Mouse (Mus musculus) midbrain, embryonic 11.5 days (tissue): ENCODE measurements at regions not wholly inside any gene's neighbourhood (a gene's known extent, or its start where the extent isn't known, plus 50 kb on each side); places are given as distances from the start of the nearest gene placed in this dataset.
A peak's percentile ranks its signal among the peaks of the same experiment; 100 is the strongest.

Experiments used
- ATAC-seq: fragments of 200-750 bp; cut with Nextera tagmentation; 2 replicates; pipeline ENCODE4 v1.8.0; 2017; ENCODE audit warnings: moderate TSS enrichment, moderate library complexity; ENCODE audit not compliant: low FRiP score
- DNase-seq: peaks from one replicate; pipeline ENCODE4 v3.0.0; 2015; ENCODE audit warnings: low spot score; ENCODE audit errors: missing footprints
- H3K27ac ChIP-seq: fragments of 300-500 bp; sonication (generic); 2 replicates; pipeline ENCODE4 v1.5.1; 2014; ENCODE audit warnings: low read depth, low read length
- H3K27me3 ChIP-seq: fragments of 300-500 bp; sonication (generic); 2 replicates; pipeline ENCODE4 v1.6.1; 2014; ENCODE audit warnings: mild to moderate bottlenecking, low read length, moderate library complexity, mixed read lengths; ENCODE audit not compliant: control insufficient read depth, insufficient read depth
- H3K36me3 ChIP-seq: fragments of 300-500 bp; sonication (generic); 2 replicates; pipeline ENCODE4 v1.6.1; 2014; ENCODE audit warnings: mild to moderate bottlenecking, low read length, moderate library complexity, mixed read lengths; ENCODE audit not compliant: control insufficient read depth, insufficient read depth
- H3K4me1 ChIP-seq: fragments of 300-500 bp; sonication (generic); 2 replicates; pipeline ENCODE4 v1.6.1; 2014; ENCODE audit warnings: low read length; ENCODE audit not compliant: control insufficient read depth, insufficient read depth
- H3K4me2 ChIP-seq: fragments of 300-500 bp; sonication (generic); 2 replicates; pipeline ENCODE4 v1.6.1; 2014; ENCODE audit warnings: mild to moderate bottlenecking, moderate library complexity
- H3K4me3 ChIP-seq: fragments of 300-500 bp; sonication (generic); 2 replicates; pipeline ENCODE4 v1.5.1; 2014; ENCODE audit warnings: low read depth, low read length
- H3K9ac ChIP-seq: fragments of 300-500 bp; sonication (generic); 2 replicates; pipeline ENCODE4 v1.6.1; 2014; ENCODE audit warnings: low read length
- H3K9me3 ChIP-seq: fragments of 300-500 bp; sonication (generic); 2 replicates; pipeline ENCODE4 v1.6.1; 2016; ENCODE audit warnings: low read length; ENCODE audit not compliant: control insufficient read depth
- WGBS: fragments of 180-500 bp; shearing (Covaris S2); extraction: QIAGEN DNeasy Blood & Tissue Kit; methylation state at CpG from one replicate; pipeline ENCODE4 v1.1.7; 2014; 5-methylcytosine and 5-hydroxymethylcytosine counted together

DNA sequence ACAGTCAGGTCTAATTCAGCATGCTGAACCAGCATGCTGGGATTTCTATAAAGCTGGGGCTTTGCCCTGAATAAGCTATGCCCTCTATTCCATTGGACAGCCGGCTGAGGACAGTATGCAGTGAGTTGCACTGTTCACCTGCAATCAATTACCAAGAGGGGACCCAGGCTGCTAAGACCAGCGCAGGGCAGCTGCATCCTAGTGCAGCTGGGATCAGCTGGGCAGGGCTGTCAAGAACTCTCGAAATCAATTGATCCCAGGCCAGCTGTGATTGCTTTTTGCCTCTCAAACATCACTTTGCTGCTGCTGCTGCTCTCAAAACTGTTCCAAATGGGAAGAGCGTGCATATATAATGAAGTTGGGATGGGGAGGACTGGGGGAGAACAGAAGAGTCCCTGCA, 196.3 kb upstream of the Ferd3l start:
- H3K27me3 ChIP-seq, result no peaks in the 10 kb centered on the region
- 45% methylated on average over 4 of the region's 4 CpGs for WGBS
- H3K9ac ChIP-seq, result no peak overlapping the region
- H3K4me3 ChIP-seq, result no peak overlapping the region
- H3K9me3 ChIP-seq, result no peaks in the 10 kb centered on the region
- H3K27ac ChIP-seq, result no peak overlapping the region
- no peak overlapping the region for H3K4me2 ChIP-seq
- peak; percentile 81 for ATAC-seq
- H3K36me3 ChIP-seq, result no peaks in the 10 kb centered on the region
- H3K4me1 ChIP-seq, result no peaks in the 10 kb centered on the region
- DNase-seq, result no peak

DNA sequence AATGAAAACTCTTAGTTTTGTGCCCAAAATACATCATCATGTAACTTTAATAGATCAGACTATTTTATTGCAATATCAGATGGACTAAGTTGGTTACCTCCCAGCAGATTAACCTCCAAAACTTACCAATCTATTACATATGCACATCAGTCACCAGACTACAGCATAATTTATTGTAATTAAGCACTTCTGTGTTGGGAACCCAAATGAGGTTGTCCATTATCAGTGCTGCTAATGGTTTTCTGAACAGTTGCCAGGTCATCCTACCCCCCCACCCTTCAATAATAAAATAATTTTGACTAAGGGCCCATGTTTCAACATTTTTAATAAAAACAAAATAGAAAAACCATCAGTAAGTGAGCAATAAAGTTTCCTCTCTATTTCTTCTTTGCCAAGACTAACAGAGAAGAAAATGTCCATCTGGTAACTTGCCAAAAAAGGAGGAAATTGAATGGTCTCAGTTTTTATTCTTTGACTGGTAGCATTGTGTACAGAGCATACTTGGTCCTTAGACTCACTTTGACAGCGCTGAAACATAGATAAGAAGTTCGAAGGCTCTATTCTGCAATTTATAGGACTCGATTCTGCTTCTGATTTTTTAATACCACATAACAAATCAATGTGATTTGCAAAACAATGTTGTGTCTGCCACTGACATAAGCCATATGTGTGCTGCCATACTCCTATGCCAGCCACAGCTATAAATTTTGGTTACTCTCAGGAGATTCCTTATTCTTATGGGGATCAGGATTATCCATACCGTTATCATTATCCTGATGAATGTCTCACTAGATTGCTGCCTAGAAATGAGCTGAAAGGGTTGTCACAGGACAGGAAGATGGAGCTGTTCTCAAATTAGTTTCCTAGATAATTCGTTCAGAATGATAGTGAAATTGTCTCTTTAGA, 152.4 kb upstream of the Ferd3l start:
- Histone ChIP-seq H3K4me1 (no peaks in the 10 kb centered on the region), H3K36me3 (no peaks in the 10 kb centered on the region), H3K4me2 (no peak overlapping the region), H3K9me3 (no peaks in the 10 kb centered on the region), H3K27ac (no peak overlapping the region), H3K27me3 (no peaks in the 10 kb centered on the region), H3K4me3 (no peak overlapping the region), H3K9ac (no peak overlapping the region)
- DNase-seq (no peak), ATAC-seq (no peak)
- 80% methylated on average over 5 of the region's 5 CpGs for WGBS

DNA sequence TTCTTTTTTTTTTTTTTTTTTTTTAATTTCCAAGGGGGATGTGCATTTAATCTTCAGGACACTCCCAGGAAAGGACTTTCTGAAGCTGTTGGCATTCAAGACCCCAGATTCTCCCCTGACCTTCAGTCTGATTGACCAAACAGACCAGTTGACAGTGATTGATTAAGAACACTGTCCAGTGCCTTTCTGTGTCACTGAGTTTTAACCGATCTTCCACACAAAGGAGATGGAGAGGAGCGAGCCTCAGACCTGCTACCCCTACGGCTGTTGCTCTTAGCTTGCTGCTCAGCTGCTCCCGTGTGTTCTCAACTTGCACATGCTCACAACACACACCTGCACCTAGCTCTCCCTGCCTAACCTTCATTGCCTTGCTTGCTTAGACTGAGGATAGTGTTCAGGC, 149.7 kb upstream of the Ferd3l start:
- Histone ChIP-seq H3K36me3 (no peaks in the 10 kb centered on the region), H3K27ac (no peak overlapping the region), H3K9ac (no peak overlapping the region), H3K9me3 (no peaks in the 10 kb centered on the region), H3K4me1 (no peaks in the 10 kb centered on the region), H3K27me3 (no peaks in the 10 kb centered on the region), H3K4me2 (no peak overlapping the region), H3K4me3 (no peak overlapping the region)
- WGBS, result 54% methylated on average over 4 of the region's 4 CpGs
- no peak for ATAC-seq
- no peak for DNase-seq

DNA sequence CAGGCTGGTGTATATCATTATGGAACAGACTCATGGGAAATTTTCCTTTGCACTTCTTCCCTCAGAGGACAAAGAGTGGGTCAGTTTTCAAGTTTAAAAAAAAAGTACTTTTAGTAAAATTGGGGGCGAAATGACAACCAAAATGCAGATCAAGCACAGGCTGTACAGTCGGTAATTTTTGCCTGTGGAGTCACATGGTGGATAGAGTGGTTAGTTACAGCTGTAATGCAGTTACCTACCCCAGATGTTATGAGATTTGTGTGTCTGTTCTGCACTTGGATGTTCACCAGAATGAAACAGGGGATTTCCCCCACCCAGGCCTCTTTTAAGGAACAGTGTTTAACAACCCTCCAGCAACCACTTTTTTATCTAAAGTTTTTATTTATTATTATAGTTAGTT, 148.3 kb upstream of the Ferd3l start:
- 94% methylated on average over 2 of the region's 2 CpGs for WGBS
- Histone ChIP-seq H3K9ac (no peak overlapping the region), H3K4me2 (no peak overlapping the region), H3K27me3 (no peaks in the 10 kb centered on the region), H3K4me3 (no peak overlapping the region), H3K9me3 (no peaks in the 10 kb centered on the region), H3K27ac (no peak overlapping the region), H3K36me3 (no peaks in the 10 kb centered on the region), H3K4me1 (no peaks in the 10 kb centered on the region)
- ATAC-seq (no peak), DNase-seq (no peak)

DNA sequence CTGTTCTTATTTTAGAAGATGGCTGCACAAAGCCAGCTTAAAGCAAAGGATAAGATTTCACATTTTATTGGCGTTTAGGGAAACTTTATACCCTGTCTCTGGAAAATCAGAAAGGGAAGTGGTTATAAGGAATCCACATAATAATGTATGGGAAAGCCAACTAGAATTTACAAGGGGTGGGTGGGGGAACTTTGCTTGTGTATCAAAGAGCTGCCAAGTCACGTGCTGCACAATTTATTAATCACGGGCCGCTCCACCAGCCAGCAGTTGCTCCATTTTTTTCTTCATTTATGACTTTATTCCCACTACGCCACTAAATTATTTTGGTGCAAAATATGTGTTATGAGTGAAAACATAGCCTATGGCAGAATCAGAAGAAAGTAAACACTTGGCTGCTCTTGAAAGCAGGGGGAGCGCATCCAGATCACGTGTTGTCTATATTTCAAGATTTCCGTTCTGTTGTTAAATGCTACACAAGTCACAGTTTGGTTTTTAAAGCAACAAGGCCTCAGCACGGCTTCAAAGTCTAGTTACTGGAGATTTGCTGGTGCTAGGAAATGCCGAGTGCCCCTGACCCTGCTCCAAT, 123.9 kb upstream of the Ferd3l start:
- no peaks in the 10 kb centered on the region for H3K36me3 ChIP-seq
- DNase-seq (no peak), ATAC-seq (no peak)
- no peaks in the 10 kb centered on the region for H3K27me3 ChIP-seq
- no peaks in the 10 kb centered on the region for H3K4me1 ChIP-seq
- no peak overlapping the region for H3K4me3 ChIP-seq
- 86% methylated on average over 10 of the region's 10 CpGs for WGBS
- no peaks in the 10 kb centered on the region for H3K9me3 ChIP-seq
- H3K9ac ChIP-seq, result no peak overlapping the region
- no peak overlapping the region for H3K27ac ChIP-seq
- H3K4me2 ChIP-seq, result no peak overlapping the region

DNA sequence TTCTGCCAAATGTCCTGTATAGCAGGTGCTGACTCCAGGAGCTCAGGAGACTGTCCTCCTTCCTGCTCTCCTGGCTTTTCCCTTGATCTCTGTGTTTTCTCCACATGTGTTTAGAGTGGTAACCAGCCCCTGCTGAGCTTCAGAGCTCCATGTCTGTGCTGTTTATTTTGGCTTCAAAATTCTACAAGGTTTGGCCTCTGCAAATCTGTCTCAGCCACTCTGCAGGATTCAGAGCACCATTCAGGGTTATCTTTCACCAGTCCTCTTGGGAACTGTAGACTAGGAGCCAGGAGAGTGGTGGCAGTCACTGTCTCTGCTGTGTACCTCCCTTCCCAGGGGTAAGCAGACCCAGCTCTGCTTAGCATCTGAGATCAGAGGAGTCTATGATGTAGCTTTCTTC, 102.7 kb upstream of the Ferd3l start:
- Histone ChIP-seq H3K4me2 (no peak overlapping the region), H3K9me3 (no peaks in the 10 kb centered on the region), H3K36me3 (no peaks in the 10 kb centered on the region), H3K4me1 (no peaks in the 10 kb centered on the region), H3K9ac (no peak overlapping the region), H3K27me3 (no peaks in the 10 kb centered on the region), H3K27ac (no peak overlapping the region), H3K4me3 (no peak overlapping the region)
- peak; percentile 60 for DNase-seq
- no peak for ATAC-seq

DNA sequence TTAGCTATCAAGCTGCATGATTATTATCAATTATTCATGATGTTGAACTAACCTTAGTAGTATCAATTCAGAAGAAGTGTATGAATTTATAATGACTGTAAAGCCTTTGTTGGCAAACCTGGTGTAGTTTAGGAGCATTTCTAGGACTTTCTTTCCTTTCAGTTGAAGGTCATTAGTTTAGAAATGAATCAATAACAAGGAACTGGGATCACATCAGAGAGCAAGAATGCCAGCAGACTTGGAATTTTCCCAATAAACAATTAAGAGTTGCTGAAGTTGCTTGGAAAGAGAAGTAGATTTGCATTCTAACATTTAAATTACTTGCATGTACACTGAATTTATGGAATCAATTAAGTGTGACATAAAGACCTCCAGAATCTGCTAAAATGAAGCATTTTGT, 79.1 kb upstream of the Ferd3l start:
- no peak overlapping the region for H3K4me3 ChIP-seq
- no peak overlapping the region for H3K9ac ChIP-seq
- H3K9me3 ChIP-seq, result no peaks in the 10 kb centered on the region
- H3K36me3 ChIP-seq, result no peaks in the 10 kb centered on the region
- no peak overlapping the region for H3K4me2 ChIP-seq
- no peak overlapping the region for H3K27ac ChIP-seq
- H3K27me3 ChIP-seq, result no peaks in the 10 kb centered on the region
- ATAC-seq (no peak), DNase-seq (peak; percentile 56)
- no peaks in the 10 kb centered on the region for H3K4me1 ChIP-seq

DNA sequence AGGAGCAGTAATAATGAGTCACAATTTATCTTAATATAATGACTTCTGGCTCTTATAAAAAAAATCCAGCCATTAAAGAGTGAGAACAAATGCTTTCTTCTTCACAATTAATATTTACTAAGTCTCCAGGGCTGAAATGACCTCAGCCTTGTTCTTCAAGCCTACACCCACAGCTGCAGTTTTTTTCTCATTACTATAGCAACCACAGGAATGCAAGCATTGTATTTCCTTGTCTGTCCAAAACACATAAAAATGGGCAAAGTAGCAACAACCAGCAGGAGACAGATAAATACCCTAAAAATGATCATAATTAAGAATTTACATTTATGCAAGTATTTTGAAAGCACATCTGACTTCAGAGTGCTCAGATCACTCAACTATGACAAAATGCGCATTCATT, 76.5 kb upstream of the Ferd3l start:
- no peak overlapping the region for H3K27ac ChIP-seq
- WGBS, result 67% methylated on average over 1 of the region's 1 CpGs
- no peaks in the 10 kb centered on the region for H3K36me3 ChIP-seq
- H3K4me3 ChIP-seq, result no peak overlapping the region
- H3K9me3 ChIP-seq, result no peaks in the 10 kb centered on the region
- H3K27me3 ChIP-seq, result no peaks in the 10 kb centered on the region
- DNase-seq (peak; percentile 85), ATAC-seq (peak; percentile 79; the same call in 1 of the 2 replicates)
- H3K9ac ChIP-seq, result no peak overlapping the region
- H3K4me2 ChIP-seq, result no peak overlapping the region
- H3K4me1 ChIP-seq, result no peaks in the 10 kb centered on the region
